Mouse (Mus musculus) liver, embryonic 16.5 days (tissue): Measurements from ENCODE around the gene Slc12a1. TPM values are rescaled to one million over a fixed set of nuclear protein-coding genes. Genes with fewer than 3 reads are reported as not detected.

Source experiments
- ATAC-seq: fragments of 200-750 bp; cut with Nextera tagmentation; 2 replicates; pipeline ENCODE4 v1.8.0; 2017; ENCODE audit warnings: low read depth, mild to moderate bottlenecking, moderate number of reproducible peaks, moderate library complexity
- H3K27ac ChIP-seq: fragments of 300-500 bp; sonication (generic); 2 replicates; pipeline ENCODE4 v1.5.1; 2014; ENCODE audit warnings: mild to moderate bottlenecking, low read length
- H3K27me3 ChIP-seq: fragments of 300-500 bp; sonication (generic); 2 replicates; pipeline ENCODE4 v1.6.1; 2014; ENCODE audit warnings: low read depth, low read length, mixed read lengths; ENCODE audit not compliant: control insufficient read depth, insufficient read depth
- H3K36me3 ChIP-seq: fragments of 300-500 bp; sonication (generic); 2 replicates; pipeline ENCODE4 v1.6.1; 2014; ENCODE audit warnings: mild to moderate bottlenecking; ENCODE audit not compliant: control insufficient read depth, insufficient read depth
- H3K4me1 ChIP-seq: fragments of 300-500 bp; sonication (generic); 2 replicates; pipeline ENCODE4 v1.6.1; 2014; ENCODE audit warnings: low read depth, low read length, mixed read lengths; ENCODE audit not compliant: control insufficient read depth
- H3K4me2 ChIP-seq: fragments of 300-500 bp; sonication (generic); 2 replicates; pipeline ENCODE4 v1.6.1; 2014; ENCODE audit warnings: low read depth, low read length, mixed read lengths
- H3K4me3 ChIP-seq: fragments of 300-500 bp; sonication (generic); 2 replicates; pipeline ENCODE4 v1.5.1; 2014; ENCODE audit warnings: low read depth, mild to moderate bottlenecking, low read length
- H3K9ac ChIP-seq: fragments of 300-500 bp; sonication (generic); 2 replicates; pipeline ENCODE4 v1.6.1; 2014; ENCODE audit warnings: low read depth, low read length
- H3K9me3 ChIP-seq: fragments of 300-500 bp; sonication (generic); replicated peaks from 2 replicates; pipeline ENCODE4 v1.6.1; 2016; ENCODE audit warnings: low read length; ENCODE audit not compliant: control insufficient read depth
- WGBS: fragments of 180-500 bp; shearing (Covaris S2); extraction: QIAGEN DNeasy Blood & Tissue Kit; methylation state at CpG from one replicate; pipeline ENCODE4 v1.1.7; 2014; ENCODE audit not compliant: insufficient replicate concordance; 5-methylcytosine and 5-hydroxymethylcytosine counted together
- polyA plus RNA-seq: library from polyadenylated mRNA; unstranded; fragments of >200 nt; fragmentation: Nextera tagmentation; extraction: Ambion mirVana; gene quantifications from 2 replicates; pipeline ENCODE4 v1.2.1, GENCODE M21; 2015

Gene Slc12a1
- polyA plus RNA-seq, 1 experiment from 2014 or later, result 0.01 TPM

DNA sequence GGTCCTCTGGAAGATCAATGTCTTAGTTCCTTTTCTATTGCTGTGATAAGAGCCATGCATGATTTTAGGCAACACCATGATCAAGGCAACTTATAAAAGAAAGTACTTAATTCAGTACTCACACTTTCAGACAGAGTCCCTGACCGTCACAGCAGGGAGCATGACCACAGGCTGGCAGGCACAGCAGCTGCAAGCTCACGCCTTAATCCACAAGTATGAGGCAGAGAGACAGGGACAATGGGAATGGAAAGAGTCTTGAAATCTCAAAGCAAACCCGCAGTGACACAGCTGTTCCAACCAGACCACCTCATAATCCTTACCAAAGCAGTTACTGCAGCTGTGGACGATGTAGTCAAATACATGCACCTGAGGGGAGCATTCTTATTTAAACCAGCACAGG is 18.2 kb upstream of the Slc12a1 start:
- 34% methylated on average over 4 of the region's 4 CpGs for WGBS
- no peak overlapping the region for H3K4me3 ChIP-seq
- H3K27me3 ChIP-seq, result no peaks in the 10 kb centered on the region; the same call in 1 of the 2 replicates
- H3K4me2 ChIP-seq, result no peak overlapping the region
- no peaks in the 10 kb centered on the region; the same call in 1 of the 2 replicates for H3K4me1 ChIP-seq
- H3K9ac ChIP-seq, result no peak overlapping the region
- no peaks in the 10 kb centered on the region for H3K36me3 ChIP-seq
- H3K27ac ChIP-seq, result no peak overlapping the region
- H3K9me3 ChIP-seq, result no peaks in the 10 kb centered on the region
- ATAC-seq, result no peak

DNA sequence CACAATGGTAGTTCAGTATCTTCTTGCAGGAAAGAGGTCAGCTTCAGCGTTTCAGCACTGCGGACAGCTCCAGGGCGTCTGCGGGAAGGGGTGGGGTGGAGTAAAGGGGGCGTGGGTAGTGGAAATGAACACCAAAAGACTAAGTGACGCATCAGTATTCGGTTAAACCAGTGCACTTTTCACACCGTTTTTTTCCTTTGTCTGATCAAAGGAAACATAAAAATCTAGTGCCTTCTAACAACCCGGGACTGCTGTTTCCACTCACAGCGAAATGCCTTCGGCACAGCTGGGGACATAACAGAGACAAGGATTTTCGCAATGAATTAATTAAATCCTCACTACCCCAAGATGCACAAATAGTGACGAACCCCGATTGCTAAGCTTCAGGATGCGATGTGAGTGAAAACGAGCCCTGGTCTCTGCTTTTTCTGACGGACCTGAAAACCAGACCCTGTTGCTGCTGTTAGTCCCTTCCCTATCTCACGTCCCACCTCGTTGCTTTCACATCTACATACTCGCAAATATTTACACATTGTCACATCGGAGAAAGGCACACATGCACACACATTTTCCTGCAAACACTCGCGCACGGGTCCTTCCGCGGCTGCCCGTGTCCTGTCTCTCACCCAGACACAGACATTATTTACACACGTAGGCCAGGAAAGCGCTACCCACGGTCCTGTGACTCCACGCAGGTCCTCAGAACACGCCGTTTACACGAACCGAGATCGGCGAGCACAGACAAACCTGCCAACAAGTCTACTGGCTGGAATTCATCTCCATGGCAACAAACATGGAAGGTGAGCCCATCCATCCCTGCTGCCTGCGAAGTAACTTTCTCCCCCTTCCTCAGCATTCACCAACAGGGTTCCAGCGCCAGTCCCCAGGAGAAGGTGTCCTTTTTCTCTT is 16.1 kb upstream of the Slc12a1 start, which contains the start of gene Ctxn2:
TSS of gene Ctxn2 (plus strand) at position 790 of the 909 bp plus-strand sequence.
- WGBS, result 2% methylated on average over 39 of the region's 39 CpGs
- Histone ChIP-seq H3K4me2 (peak within 1 kb of the TSS; percentile 49), H3K9ac (no peak within 1 kb of the TSS), H3K36me3 (no peaks in the 10 kb centered on the region), H3K4me1 (no peaks in the 10 kb centered on the region; the same call in 1 of the 2 replicates), H3K27me3 (no peaks in the 10 kb centered on the region; the same call in 1 of the 2 replicates), H3K4me3 (peak within 1 kb of the TSS; percentile 22), H3K27ac (no peak within 1 kb of the TSS), H3K9me3 (no peaks in the 10 kb centered on the region)
- no peak for ATAC-seq

DNA sequence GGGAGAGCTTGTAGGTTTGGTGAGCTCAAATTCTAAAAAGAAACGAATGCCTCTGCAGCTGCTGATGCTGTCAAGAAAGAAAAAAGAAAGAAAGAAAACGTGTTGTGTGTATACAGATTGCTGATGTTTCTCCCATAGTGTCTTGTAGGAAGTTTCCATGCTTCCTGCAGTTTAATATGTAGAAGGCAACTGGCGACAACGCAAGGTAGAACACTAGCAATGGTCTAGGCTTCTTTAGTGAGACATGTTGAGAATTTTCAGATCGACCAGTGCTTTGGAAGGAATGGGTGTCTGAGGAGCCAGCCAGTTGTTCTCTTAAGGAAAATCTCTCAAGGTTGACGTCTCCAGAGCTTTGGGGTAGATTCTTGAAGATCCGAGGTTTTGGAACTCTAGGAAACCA is 15.5 kb upstream of the Slc12a1 start:
- Histone ChIP-seq H3K4me3 (no peak overlapping the region), H3K4me2 (no peak overlapping the region), H3K36me3 (no peaks in the 10 kb centered on the region), H3K4me1 (no peaks in the 10 kb centered on the region; the same call in 1 of the 2 replicates), H3K9me3 (no peaks in the 10 kb centered on the region), H3K27ac (no peak overlapping the region), H3K9ac (no peak overlapping the region), H3K27me3 (no peaks in the 10 kb centered on the region; the same call in 1 of the 2 replicates)
- ATAC-seq, result no peak
- WGBS, result 20% methylated on average over 7 of the region's 7 CpGs

DNA sequence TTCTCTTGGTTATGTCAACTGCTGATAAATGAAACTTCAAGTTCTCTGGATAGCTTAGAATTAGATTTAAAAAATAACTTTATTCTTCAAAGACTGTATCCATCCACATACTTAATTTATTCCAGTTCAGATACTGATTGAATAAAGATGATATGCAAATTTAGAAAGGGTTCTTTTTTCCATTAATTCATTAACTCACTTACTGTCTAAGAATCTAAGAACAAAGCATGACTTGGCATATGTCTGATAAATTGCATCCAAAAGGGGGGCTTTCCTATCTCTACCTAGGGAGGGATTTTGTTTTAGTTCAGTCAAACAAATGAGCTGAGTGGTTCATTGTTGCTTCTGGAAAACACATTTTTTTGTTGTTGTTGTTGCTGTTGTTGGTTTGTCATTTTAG is 10.0 kb upstream of the Slc12a1 start:
- H3K27ac ChIP-seq, result no peak overlapping the region
- no peaks in the 10 kb centered on the region for H3K36me3 ChIP-seq
- H3K4me2 ChIP-seq, result no peak overlapping the region
- ATAC-seq, result no peak
- no peaks in the 10 kb centered on the region for H3K9me3 ChIP-seq
- H3K27me3 ChIP-seq, result no peaks in the 10 kb centered on the region
- no peak overlapping the region for H3K4me3 ChIP-seq
- no peaks in the 10 kb centered on the region for H3K4me1 ChIP-seq
- H3K9ac ChIP-seq, result no peak overlapping the region

DNA sequence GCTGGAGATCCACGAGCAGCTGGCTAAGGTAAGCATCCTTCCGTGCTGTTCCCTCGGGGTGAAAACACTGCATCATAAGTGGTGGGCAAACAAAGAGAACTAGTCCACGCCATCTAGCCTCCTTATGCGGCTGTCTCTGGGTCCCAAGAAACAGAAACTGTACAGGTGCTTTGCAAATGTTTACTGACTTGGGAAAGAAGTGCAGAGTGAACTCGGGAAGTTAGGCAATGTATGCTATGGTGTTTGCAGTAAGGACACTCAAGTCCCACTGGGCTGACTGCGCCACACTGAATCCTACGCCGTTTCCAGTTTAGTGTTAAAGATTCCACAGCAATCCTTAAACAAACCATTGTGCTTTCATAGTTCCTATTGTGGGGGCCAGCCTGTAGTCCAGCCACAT is 2.0 kb downstream of the Slc12a1 start:
- Histone ChIP-seq H3K27me3 (no peaks in the 10 kb centered on the region), H3K4me3 (no peak overlapping the region), H3K36me3 (no peaks in the 10 kb centered on the region), H3K27ac (no peak overlapping the region), H3K9ac (no peak overlapping the region), H3K4me1 (no peaks in the 10 kb centered on the region), H3K4me2 (no peak overlapping the region), H3K9me3 (no peaks in the 10 kb centered on the region)
- ATAC-seq, result no peak
- 76% methylated on average over 9 of the region's 9 CpGs for WGBS

DNA sequence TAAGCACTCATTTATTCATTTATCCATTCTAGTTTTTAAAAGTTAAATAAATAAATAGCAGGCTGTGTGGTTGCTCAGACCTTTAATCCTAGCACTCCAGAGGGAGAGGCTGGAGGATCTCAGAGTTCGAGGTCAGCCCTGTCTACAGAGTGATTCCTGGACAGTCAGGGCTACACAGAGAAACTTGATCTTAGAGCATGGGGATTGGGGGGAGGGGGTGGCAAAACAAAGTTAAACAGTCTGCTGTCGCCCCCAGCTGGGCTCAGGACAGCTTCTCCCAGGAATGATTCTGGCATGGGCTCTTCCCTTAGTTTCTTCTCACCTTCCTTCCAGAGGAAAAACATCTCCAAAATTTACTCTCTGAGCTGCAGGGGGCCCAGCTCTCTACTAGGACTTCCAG is 3.2 kb downstream of the Slc12a1 start:
- no peak for ATAC-seq

DNA sequence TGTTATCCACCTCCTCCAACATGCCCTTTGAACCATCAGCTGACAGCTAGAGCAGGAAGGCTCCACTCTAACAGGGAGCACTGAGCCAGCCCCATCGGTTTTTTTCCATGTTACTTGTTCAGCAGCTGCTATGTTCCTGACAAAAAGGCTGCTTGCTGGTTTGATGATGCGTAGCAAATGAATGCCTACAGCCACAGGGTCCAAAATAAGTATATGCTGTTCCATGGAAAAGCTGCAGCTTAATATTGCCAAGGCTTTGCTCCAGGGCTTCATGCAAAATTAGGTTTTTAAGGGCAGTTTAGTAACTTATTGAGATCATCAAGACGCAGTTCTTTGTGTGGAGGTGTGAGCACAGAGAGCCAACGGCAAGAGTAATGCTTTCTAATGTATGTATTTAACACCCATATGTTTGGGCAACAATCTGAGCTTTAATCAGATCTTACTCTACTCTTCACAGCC is 9.7 kb downstream of the Slc12a1 start:
- 67% methylated on average over 4 of the region's 4 CpGs for WGBS
- no peak for ATAC-seq
- Histone ChIP-seq H3K27me3 (no peaks in the 10 kb centered on the region), H3K27ac (no peak overlapping the region), H3K36me3 (no peaks in the 10 kb centered on the region), H3K4me1 (no peaks in the 10 kb centered on the region), H3K9ac (no peak overlapping the region), H3K4me3 (no peak overlapping the region), H3K9me3 (no peaks in the 10 kb centered on the region), H3K4me2 (no peak overlapping the region)

More for the DNA sequence above, 3.2 kb downstream of the Slc12a1 start:
- WGBS, result 16% methylated on average over 2 of the region's 2 CpGs
- no peak overlapping the region for H3K4me3 ChIP-seq
- no peaks in the 10 kb centered on the region for H3K27me3 ChIP-seq
- H3K4me2 ChIP-seq, result no peak overlapping the region
- no peaks in the 10 kb centered on the region for H3K36me3 ChIP-seq
- no peaks in the 10 kb centered on the region for H3K9me3 ChIP-seq
- H3K9ac ChIP-seq, result no peak overlapping the region
- no peak overlapping the region for H3K27ac ChIP-seq
- H3K4me1 ChIP-seq, result no peaks in the 10 kb centered on the region

DNA sequence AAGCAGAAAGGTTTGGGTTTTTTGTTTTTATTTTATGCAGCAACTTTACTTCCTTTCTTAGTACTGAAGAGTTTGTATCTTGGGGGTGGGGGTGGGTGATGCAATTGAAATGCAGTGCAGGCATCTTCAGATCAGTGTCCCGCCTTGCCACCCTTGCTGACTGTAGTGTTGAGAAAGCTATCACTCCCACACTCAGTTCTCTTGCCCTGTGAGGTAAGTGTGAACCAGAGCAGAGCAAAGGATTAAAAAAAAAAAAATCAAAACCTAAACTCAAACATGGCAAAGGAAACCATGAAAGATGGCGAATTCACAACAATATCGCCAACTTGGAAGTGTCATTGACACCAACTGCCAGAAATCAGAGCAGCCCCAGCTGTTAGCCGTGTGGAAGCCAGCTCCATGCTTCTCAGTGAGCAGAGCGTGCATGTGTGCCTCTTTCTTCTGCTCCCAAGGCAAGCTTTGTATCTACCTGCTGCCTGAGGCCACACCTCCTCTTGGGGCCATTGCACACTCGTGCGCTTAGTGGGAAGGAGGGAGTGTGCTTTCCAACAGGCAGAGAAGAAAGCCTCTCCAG is 26.0 kb downstream of the Slc12a1 start:
- Histone ChIP-seq H3K27ac (no peak overlapping the region), H3K4me2 (no peak overlapping the region), H3K4me3 (no peak overlapping the region), H3K9ac (no peak overlapping the region), H3K9me3 (no peaks in the 10 kb centered on the region), H3K4me1 (no peaks in the 10 kb centered on the region), H3K27me3 (no peaks in the 10 kb centered on the region), H3K36me3 (no peaks in the 10 kb centered on the region)
- no peak for ATAC-seq
- 63% methylated on average over 7 of the region's 7 CpGs for WGBS

DNA sequence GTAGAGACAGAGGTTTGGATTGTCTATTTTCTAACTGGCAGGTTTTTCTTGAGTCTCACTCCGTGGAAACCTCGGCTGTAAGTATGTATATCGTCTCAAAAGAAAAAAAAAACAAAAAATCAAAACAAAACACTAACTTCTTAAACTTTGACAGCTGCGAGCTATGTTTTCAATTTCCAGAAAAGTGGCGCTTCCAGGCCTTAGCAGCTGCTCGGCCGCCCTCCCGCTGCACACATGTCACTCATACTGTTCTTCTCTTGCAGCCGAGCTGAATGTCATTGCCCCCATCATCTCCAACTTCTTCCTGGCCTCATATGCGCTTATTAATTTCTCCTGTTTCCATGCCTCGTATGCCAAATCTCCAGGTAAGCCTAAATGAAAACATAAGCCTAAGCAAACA is 35.6 kb downstream of the Slc12a1 start:
- WGBS, result 75% methylated on average over 11 of the region's 11 CpGs
- no peaks in the 10 kb centered on the region for H3K9me3 ChIP-seq
- H3K4me2 ChIP-seq, result no peak overlapping the region
- no peak overlapping the region for H3K9ac ChIP-seq
- H3K27me3 ChIP-seq, result no peaks in the 10 kb centered on the region
- no peaks in the 10 kb centered on the region for H3K36me3 ChIP-seq
- no peak for ATAC-seq
- no peak overlapping the region for H3K27ac ChIP-seq
- no peaks in the 10 kb centered on the region for H3K4me1 ChIP-seq
- no peak overlapping the region for H3K4me3 ChIP-seq
